Mouse (Mus musculus): ENCODE data around the gene Arfgap3.
"Not testable (repeated sequence)": the region's sequence is repeated elsewhere in the genome, so short reads cannot be mapped to it uniquely, and the experiment has no call there.

Gene Arfgap3

DNA sequence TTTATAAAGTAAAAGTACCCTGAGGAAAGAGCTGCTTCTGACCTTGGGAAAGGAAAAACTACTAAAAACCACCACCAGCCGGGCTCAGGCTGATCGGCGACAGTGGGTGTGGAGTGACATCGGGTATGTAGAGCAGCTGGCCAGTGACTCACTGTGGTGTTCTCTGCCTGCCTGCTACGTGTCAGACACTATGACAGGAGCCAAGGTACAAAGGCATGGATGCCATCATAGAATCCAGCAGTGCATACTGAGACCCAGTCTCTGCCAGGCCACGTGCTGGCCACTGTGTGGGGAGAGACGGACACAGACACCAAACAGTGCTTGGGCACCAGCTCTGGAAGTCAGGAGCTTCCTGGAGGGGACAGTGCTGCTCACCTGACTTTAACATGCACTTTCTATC lies 5.1 kb downstream of the Arfgap3 start:
- no peak for DNase-seq

DNA sequence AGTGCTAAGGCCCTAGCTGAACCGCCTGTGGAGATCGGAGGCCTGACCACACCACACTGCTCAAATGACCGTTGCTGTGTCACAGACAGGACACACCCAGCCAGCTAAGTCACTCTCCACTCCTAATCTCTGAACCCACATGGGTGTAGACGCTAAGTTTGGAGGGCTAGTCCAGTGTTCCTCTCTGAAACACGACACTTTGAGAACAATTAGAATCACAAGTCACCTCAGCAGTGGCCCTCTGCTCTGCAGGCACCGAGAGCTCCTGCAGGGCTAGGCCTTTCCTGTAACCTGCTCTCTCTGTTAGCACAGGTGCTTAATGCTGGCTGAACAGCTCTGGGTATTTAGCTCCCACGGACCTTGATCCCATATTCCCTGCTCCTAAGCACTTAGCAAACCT lies 5.9 kb downstream of the Arfgap3 start:
- DNase-seq, result no peak

DNA sequence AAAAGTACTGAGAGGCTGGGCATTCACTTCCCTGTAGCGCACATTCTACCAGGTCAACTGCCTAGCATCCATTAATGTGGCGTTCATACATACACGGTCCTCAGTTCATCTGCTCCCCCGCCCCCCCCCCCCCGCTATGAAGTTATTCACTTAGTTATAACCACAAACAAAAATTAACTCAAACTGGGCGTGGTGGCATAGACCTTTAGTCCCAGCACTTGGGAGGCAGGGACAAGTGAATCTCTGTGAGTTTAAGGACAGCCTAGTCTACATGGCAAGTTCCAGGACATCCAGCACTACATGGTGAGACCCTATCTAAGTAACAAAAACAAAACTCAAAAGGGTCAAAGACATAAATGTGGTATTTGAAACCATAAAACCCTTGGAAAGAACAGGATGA lies 11.1 kb downstream of the Arfgap3 start:
- no peak for DNase-seq

DNA sequence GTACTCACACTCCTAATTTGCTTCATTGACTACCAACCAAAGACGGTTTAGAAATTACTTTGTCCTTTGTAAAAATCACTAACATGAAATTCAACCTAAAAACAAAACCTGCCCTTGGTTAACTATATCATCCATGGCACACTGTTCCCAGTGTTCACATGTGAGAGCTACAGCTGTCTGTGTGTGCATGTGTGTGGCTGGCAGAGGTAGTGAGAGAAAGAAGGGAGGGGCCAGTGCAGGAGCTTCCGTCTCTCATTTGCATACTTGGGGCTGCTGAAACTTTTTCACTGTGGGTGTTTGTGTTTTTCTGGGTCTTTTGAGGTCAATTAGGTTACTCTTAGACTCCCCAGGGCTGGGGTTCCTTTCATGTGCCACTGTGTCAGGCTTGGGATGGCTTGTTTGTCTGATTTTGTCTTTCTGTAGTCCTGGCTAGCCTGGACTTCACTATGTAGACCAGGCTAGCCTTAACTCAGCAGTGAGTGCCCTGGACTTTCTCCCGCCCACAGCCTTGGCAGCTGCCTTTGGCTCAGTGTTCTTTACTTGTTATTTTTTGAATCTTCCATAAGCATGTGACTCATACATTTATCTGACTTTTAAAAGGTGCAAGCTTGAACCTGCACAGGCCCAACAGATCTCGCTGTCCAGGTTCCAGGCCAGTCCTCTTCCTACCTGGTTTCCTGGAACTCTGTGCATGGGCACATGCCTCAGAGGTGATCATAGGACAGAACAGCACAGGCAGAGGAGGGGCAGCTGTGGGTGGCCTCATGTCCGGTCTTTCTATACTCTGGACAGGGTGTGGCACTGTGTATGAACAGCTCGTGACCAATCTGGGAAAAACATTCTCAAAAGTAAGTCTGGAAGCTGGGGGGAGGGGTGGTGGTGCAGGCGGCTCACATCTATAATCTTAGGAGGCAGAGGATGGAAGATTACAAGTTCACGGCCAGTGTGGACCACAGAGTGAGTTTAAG lies 11.9 kb downstream of the Arfgap3 start:
- DNase-seq, result peak; percentile 44

DNA sequence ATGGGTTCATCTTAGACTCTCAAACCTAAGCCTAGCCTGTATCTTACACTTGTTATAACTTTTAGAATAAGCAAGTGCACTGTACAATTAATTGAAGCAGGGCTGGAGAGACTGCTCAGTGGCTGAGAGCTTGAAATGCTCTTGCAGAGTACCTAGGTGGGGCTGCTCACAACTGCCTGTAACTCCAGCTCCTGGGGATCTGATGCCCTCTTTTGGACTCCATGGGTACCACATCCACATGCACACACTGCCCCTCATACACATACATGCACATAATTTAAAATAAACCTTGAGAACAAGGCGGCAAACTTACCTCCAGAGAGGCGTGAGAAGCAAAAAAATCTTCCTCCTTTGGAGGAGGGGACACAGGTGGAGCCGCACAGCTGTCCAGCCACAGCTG lies 17.7 kb downstream of the Arfgap3 start:
- DNase-seq, result peak; percentile 27

DNA sequence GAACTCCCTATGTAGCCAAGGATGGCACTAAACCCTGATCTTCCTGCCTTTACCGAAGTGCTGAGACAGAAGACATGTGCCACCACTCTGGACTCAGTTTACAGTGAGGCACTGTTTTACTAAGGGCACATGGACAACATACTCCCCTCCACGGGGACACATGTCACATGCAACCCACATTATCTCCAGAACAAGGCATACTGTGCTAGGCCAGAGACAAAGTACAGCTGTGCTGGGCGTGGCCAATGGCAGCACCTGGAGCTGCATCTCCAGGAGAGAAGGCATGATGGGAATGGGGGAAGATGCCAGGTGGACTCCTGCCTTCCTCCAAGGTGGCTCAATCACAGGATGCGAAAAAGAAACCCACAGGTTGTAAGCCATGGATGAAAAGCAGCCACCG lies 21.1 kb downstream of the Arfgap3 start:
- DNase-seq, result no peak

DNA sequence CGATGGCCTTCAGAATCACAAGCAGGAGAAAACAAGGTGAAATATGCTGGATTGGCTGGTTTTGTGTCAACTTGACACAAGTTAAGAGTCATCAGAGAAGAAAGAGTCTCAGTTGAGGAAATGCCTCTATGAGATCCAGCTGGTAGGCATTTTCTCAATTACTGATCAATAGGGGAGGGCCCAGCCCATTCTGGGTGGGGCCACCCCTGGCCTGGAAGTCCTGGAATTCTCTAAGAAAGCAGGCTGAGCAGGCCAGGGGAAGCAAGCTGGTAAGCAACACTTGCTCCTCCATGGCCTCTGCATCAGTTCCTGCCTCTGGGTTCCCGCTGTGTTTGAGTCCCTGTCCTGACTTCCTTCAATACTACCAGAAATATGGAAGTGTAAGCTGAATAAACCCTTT lies 27.0 kb downstream of the Arfgap3 start:
- no peak for DNase-seq

DNA sequence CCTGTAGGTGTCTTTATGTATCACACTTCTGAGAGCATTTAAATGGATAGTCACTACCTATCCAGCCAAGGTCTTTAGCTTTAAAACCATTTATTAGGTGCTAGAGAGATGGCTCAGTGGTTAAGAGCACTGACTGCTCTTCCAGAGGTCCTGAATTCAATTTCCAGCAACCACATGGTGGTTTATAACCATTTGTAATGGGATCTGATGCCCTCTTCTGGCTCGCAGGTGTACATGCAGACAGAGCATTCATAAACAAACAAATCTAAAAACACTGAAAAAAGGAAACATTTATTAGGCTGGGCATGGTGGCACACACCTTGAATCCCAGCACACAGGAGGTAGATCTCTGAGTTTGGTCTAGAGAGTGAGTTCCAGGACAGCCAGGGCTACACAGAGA lies 35.1 kb downstream of the Arfgap3 start:
- DNase-seq, result no peak

DNA sequence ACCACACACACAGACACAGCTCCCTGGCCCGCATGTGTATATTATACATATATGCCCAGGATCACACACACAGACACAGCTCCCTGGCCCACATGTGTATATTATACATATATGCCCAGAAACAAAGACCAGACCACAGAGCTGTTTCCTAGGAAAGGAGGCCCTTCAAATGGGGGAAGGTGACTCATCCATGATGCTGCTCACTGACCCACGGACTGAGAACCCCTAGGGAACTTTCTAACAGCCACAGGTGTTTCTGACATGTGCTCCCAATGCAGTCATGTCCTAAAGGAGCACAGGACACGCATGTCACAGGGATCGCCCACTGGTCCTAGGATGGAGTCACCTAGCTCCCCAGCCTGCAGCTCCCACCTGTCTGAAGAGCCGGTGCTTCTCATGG lies 40.2 kb downstream of the Arfgap3 start:
- DNase-seq, result no peak

DNA sequence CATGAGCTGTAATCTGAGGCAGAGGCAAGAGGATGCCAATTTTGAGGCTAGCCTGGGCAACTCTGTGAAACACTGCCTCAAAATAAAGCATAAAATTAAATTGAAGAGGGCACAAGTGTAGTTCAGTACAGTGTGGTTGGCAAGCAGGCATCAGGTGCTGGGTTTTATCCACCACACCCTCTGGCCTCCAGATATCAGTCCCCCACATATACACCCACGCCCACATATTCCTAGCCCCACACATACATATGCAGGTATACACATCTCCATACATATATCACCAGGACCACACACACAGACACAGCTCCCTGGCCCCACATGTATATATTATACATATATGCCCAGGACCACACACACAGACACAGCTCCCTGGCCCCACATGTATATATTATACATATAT lies 41.3 kb downstream of the Arfgap3 start:
- not testable (repeated sequence) for DNase-seq

DNA sequence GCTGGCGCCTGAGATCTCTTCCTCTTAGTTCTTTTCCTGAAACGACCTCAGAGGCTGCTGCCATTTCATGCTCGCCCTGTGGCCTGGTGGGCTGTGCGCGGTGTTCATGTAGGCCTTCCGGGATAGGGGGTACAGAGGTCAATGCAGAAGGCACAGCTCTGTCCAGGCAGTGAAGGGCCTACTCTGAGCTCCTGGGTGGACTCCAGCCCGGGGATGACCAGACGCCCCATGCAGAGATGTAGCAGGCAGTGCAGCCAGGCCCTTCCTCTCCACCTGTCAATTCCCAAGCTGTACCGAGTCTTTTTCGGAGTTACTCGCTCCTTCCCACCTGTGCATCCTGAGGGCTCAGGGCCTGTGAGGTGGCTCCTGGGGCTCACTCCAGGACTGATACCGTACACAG lies 43.9 kb downstream of the Arfgap3 start:
- DNase-seq, result no peak

DNA sequence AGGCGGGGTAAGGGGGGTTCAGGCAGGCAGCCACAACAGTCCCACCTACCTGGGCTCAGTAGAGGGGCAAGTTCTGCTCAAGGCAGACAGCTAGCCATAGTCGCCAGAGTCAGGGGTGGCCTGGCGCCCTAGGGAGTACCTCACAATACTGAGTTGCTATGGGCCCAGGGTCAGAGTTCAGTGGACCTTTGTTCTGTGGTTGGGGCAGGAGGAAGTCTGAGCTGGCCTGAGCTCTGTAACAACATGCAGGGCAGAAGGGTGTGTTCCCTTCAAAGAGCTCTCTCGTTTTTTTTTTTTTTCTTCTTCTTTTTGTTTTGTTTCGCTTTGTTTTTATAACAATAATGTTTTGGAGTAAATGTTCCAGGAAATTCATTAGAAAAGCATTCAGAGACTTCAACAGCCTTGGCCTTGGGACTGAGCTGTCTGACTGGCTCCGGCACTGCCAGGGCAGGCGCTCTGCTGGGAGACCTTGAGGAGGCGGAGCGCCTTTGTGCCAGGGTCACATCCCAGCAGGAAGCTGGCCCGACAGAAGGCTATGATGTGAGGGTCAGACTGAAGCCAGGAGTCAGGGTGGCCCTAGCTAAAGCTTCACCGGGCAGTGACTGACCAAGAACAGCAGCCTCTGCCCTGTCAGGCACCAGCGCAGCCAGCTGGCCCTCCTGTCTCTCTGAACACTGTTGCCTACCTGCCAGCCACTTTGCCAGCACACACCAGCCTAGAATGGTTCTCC lies 44.7 kb downstream of the Arfgap3 start:
- peak; percentile 67 for DNase-seq

DNA sequence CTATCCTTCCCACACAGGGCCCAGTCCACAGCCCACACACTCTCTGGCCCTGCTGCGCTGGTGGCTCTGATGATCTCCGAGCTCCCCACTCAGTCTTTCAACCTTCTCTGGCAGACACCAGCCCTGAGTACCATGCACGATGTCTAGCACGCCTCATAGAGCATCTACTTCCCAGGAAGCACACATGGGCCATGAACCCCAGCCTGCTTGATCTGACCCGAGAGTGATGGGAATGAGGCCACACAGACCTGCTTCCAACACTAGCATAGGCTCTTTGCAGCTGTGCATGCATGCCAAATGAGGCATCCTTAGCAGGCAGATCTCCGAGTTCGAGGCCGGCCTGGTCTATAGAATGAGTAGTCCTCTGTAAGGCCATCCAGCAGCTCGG lies 45.2 kb downstream of the Arfgap3 start:
- DNase-seq, result no peak

DNA sequence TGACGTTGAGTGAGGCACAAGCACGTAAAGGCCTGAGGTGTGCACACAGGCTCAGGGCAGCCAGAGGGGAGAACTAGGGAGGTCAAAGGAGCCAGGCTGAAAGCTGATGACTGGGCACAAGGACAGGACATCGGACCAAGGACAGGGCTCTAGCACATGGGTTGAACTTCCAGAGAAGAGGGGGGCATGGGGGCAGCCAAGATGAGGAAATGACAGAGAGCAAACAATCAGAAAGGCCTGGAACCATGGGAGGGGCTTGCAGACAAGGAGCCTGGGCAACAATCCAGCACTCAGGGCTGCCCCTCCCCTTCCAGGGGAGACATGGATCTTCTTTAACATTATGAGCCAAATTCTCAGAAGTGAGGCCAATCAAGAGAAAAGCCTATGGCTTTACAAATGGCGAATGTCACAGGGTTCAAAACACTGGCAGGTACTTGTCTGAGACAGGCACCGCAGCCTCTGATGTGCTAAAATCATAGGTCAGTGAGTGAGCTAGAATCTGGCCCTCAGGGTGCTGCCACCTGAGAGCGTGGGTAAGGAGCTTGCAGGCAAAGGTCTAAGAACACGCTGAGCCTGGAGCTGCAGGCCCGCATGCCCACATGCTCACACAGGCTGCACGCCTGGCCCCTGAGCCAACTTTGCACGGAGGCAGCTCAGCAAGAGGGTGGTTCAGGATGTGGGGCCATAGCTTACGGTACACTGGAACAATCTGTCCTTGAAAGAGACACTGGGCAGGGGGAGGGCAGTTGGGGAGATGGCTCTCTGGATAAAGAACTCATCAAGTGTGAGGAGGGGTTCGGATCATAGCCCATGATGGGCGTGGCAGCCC lies 46.2 kb downstream of the Arfgap3 start:
- peak; percentile 81 for DNase-seq

DNA sequence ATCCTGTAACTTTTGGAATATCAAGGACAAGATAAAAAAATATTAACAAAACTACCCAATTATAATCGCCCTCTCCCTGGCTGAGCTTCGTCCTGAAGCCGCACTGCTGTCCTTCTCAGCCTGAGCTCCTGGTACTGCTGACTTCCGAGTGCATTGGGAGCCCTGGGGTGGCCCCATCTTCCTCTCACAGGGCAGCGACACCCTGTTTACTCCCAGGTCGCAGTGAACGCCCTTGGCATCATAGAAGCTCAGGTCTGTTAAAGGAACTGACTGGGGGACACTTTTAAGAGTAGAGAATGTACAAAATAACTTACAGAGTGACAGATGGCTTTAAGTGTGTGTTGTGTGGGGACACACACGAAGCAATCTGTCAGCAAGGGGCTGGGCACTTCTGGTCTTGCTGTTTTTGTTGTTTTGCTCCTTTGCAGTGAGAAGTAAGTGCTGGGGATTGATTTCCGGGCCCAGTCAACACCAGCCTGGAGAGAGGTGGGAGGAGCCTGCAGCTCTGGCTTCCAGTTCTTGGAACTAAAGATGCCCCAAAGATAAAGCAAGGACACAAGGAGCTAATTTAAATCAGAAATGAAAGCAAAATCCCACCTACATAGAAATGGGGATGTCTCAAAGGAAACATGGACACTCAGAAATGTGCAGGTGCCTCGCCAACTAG lies 50.0 kb downstream of the Arfgap3 start:
- DNase-seq, result peak; percentile 25

DNA sequence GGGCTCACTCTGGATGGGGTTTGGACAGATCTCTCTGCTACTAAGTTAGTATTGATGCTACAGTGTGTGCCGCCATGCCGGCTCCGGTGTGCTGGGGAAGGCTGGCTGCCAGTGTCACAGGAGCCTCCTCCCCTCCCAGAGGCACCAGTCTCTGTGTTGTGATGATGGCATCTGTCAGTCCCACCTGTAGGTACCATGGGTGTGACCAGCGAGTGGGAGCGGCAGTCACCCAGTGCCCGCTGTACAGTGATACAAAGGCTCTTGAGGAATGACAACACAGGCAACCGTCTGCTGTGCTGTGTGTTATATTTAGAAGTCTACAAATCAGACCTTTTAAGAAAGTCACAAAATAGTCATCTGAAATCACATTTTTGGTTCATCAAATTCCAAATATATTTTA lies 50.6 kb downstream of the Arfgap3 start:
- no peak for DNase-seq

DNA sequence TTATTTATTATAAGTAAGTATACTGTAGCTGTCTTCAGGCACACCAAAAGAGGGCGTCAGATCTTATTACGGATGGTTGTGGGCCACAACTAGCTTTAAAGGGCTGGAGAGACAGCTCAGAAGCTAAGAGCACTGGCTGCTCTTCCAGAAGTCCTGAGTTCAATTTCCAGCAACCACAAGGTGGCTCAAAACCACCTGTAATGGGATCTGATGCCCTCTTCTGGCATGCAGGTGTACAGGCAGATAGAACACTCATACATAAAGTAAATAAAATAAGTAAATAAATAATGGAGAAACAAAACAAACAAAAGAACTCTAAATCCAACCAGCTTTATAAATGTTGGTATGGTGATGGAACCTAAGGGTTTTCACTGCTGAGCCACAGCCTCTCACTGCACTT lies 51.2 kb downstream of the Arfgap3 start:
- no peak for DNase-seq

DNA sequence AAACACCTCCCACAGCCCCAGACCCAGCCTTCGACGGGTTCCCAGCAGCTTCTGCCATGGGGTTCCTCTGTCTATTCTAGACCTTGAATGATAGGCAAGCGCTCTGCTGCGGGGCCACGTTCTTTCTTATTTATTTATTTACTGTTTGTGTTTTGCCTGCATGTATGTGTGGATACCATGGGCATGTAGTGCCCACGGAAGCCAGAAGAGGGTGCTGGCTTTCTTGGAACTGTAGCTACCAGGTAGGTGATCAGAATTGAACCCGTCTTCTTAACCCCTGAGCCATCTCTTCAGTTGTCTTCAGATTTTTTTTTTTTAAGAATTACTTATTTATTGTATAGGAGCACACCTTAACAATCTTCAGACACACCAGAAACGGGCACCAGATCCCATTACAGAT lies 51.7 kb downstream of the Arfgap3 start:
- no peak for DNase-seq

DNA sequence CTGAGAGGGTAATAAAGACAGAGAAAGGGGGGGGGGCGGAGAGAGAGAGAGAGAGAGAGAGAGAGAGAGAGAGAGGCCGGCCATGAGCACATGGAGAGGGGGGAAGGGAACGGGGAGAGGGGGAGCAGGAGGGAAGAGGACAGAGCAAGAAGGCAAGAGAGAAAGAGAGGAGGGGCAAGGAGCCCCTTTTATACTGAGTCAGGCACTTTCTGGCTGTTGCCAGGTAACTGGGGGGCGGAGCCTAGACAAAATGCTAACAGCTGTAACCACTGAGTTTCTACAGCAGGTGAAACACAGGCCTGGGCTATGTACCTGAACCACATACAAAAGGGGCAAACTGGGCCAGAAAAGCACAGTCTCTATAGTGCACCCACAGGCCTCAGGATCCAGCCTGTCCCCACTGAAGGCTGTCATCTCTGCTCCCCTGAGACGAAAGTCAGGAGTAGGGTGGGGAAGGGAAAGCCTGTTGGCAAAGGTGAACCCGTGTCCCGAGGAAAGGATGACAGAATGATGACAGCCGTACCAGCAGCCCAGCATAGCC lies 53.2 kb downstream of the Arfgap3 start:
- DNase-seq, result no peak

DNA sequence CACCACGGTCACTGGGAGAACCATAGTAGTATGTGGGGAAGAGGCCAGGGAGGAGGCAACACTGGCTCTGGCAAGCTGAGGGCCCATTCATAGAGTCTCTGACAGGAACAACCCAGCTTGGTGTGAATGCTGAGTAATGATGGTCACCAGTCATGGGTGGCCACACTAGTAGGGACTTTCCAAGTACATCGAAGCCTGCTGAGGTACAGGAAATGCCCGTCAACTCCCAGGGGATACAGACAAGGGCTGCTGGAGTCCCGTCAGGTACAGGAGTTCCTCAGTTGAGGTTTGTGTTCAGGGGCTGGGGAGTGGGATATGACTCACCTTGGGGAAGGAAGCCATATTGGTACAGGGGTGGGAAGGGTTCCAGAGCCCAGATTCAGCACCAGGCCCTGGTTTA lies 54.0 kb downstream of the Arfgap3 start:
- no peak for DNase-seq

DNA sequence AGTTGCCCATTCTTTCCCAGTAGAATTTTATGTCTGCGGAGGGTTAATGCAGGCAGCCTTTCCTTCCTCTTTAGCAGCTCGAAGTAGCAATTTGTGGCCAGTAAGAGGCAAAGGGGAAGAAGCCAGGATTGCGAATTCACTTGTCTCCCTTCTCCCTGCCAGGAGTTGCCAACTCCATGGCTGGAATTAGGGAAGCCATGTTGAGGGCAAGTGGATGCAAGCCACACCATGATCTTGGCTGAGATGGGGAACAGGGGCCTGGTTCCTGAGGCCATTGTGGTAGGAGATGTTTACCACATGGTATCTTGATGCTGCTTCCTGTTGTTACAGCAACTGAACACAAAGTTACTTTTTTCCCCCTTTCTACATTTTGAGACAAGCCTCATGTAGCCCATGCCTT lies 55.1 kb downstream of the Arfgap3 start:
- no peak for DNase-seq
